Comparison of ENCODE assay signal across 29 mouse cellular contexts in genomic region chr13:59713710-59714109, GRCm38 (mm10). TPM values are rescaled to one million over a fixed set of nuclear protein-coding genes. Genes with fewer than 3 reads are reported as not detected.
DNase-seq lines count a peak whose midpoint lies in the region; ATAC-seq and TF ChIP-seq lines count a peak whose summit lies in the region.
"Had no signal": no experiment of that assay in that cellular context is flagged by ENCODE, and none has a peak within 500 bp of the region (broad histone marks: within the 10 kb centered on the region; RNA-seq: fewer than 3 reads in every experiment).

No protein-coding gene starts in this region.

- ATAC-seq in inflammation-experienced regulatory T-cells, adult 6 months, result peak; percentile 100
- ATAC-seq: forebrain, embryonic 13.5 days; forebrain, postnatal 0 days; hindbrain, postnatal 0 days; intestine, embryonic 16.5 days; Patski had no signal

- peaks cover 4% of the 10 kb centered on the region for H3K27me3 ChIP-seq in CH12.LX (replicated peaks)
- H3K27me3 ChIP-seq: forebrain, embryonic 13.5 days; hindbrain, embryonic 13.5 days had no signal

- TF ChIP-seq EP300 in CH12.LX (IDR thresholded peaks at IDR 0.05; ENCODE audit: low read length), result peak; percentile 81

- H3K27ac ChIP-seq in CH12.LX (ENCODE audit: insufficient read depth, low read depth), result no peak overlapping the region
- H3K27ac ChIP-seq: embryonic facial prominence, embryonic 10.5 days; forebrain, embryonic 13.5 days; gastrocnemius, adult 2 months; hindbrain, embryonic 13.5 days; hindbrain, postnatal 0 days had no signal

- H3K36me3 ChIP-seq in CH12.LX (replicated peaks in 1 of 2; ENCODE audit: control insufficient read depth in 1 of 2, insufficient read depth in 1 of 2, low read length in 1 of 2), result no peaks in the 10 kb centered on the region
- H3K36me3 ChIP-seq: embryonic facial prominence, embryonic 10.5 days; heart, embryonic 12.5 days; hindbrain, embryonic 13.5 days had no signal

- peak overlapping the region; percentile 64 for H3K4me2 ChIP-seq in CH12.LX (ENCODE audit: insufficient read depth, low read depth, poor library complexity, severe bottlenecking)
- H3K4me2 ChIP-seq: forebrain, embryonic 13.5 days; heart, embryonic 12.5 days; hindbrain, embryonic 13.5 days had no signal

- intact Hi-C loops in left cerebral cortex, postnatal 36 days (cut with DNase I), result no loop called here

- H3K4me1 ChIP-seq in CH12.LX (ENCODE audit: control insufficient read depth in 1 of 2, insufficient read depth in 2 of 2), result peaks cover 15 to 27% of the 10 kb centered on the region in 2 experiments
- H3K4me1 ChIP-seq: embryonic facial prominence, embryonic 10.5 days; forebrain, embryonic 13.5 days; heart, embryonic 12.5 days; hindbrain, embryonic 13.5 days had no signal

- TF ChIP-seq RAD21 in CH12.LX (IDR thresholded peaks at IDR 0.05; ENCODE audit: low read depth, low read length), result no peak

- H3K4me3 ChIP-seq in CH12.LX (replicated peaks in 1 of 3; ENCODE audit: low read depth in 2 of 3, low read length in 2 of 3, poor library complexity in 1 of 3), result no peak overlapping the region
- H3K4me3 ChIP-seq: embryonic facial prominence, embryonic 10.5 days; forebrain, embryonic 13.5 days; gastrocnemius, adult 2 months; heart, embryonic 12.5 days; hindbrain, embryonic 13.5 days had no signal

- dilution Hi-C loops in CH12.LX (cut with MboI; ENCODE audit: extremely low pct_ligation_motif_present, extremely low pct_unique_long_range_greater_than_20kb, low sequenced_read_pairs), result no loop called here

- TF ChIP-seq POLR2A in CH12.LX (IDR thresholded peaks at IDR 0.05; ENCODE audit: low read depth, low read length), result no peak

- in situ Hi-C loops in CH12.LX (cut with MboI; ENCODE audit: low pct_ligation_motif_present, low pct_unique_long_range_greater_than_20kb, low sequenced_read_pairs), result no loop called here

- H3K79me2 ChIP-seq in CH12.LX (replicated peaks; ENCODE audit: control insufficient read depth, extremely low read depth, insufficient read depth, poor library complexity, severe bottlenecking), result no peaks in the 10 kb centered on the region

- no peak overlapping the region for H3K9ac ChIP-seq in CH12.LX (ENCODE audit: insufficient read depth, low read depth)
- H3K9ac ChIP-seq: forebrain, embryonic 13.5 days; forebrain, postnatal 0 days; heart, embryonic 12.5 days; hindbrain, embryonic 13.5 days had no signal

- DNase-seq in A20 (ENCODE audit: low read depth, low spot score) (peak; percentile 44), CH12.LX (ENCODE audit: extremely low read depth) (peak; percentile 92)
- DNase-seq in B cell, adult 2 months, result peak; percentile 45 to 51
- DNase-seq in adrenal gland, adult 2 months, result no peak
- DNase-seq in c-Kit-positive CD71-positive TER-119-positive erythroid progenitor cells, embryonic 14.5 days (ENCODE audit: low spot score), result no peak
- DNase-seq in left cerebral cortex, postnatal 36 days (ENCODE audit: low spot score in 2 of 2), result no peak
- DNase-seq: adrenal gland, adult 8-10 months; adrenal gland, postnatal 36 days; cerebellum, adult 11 months; cerebellum, adult 9-10 months; cerebellum, postnatal 36 days; forebrain, postnatal 0 days; gastrocnemius, adult 2 months; gastrocnemius, postnatal 25 days; kidney, adult 2 months had no signal

- TF ChIP-seq CTCF in CH12.LX (conservative IDR thresholded peaks at IDR 0.05 in 1 of 2, IDR thresholded peaks at IDR 0.05 in 1 of 2; ENCODE audit: low read depth in 2 of 2, low read length in 2 of 2), result no peak

- H3K9me3 ChIP-seq in CH12.LX (replicated peaks; ENCODE audit: low read length), result no peaks in the 10 kb centered on the region
- H3K9me3 ChIP-seq: embryonic facial prominence, embryonic 10.5 days; forebrain, embryonic 13.5 days; heart, embryonic 12.5 days; hindbrain, embryonic 13.5 days had no signal

TF ChIP-seq in CH12.LX, 34 proteins besides CTCF, POLR2A, EP300 and RAD21:
- TF ChIP-seq TCF12 (IDR thresholded peaks at IDR 0.05; ENCODE audit: low read depth, low read length) (peak; percentile 53; the same call in 1 of the 2 replicates), IRF4 (IDR thresholded peaks at IDR 0.05; ENCODE audit: low read depth, low read length) (peak; percentile 74), POLR2AphosphoS2 (IDR thresholded peaks at IDR 0.05; ENCODE audit: low read depth, low read length) (no peak), CHD2 (IDR thresholded peaks at IDR 0.05; ENCODE audit: low read length) (no peak), GABPA (IDR thresholded peaks at IDR 0.05; ENCODE audit: insufficient replicate concordance, low read depth, low read length) (no peak), MAFK (IDR thresholded peaks at IDR 0.05; ENCODE audit: insufficient replicate concordance, low read length) (no peak), TBP (conservative IDR thresholded peaks at IDR 0.05; ENCODE audit: low read depth, low read length) (0 out of 2 replicates have a peak, but pooled peaks have one; percentile 37), CHD1 (IDR thresholded peaks at IDR 0.05; ENCODE audit: low read depth, low read length) (no peak), MEF2A (IDR thresholded peaks at IDR 0.05; ENCODE audit: borderline replicate concordance, low read depth, low read length) (peak; percentile 59; the same call in 1 of the 2 replicates), ZC3H11A (IDR thresholded peaks at IDR 0.05; ENCODE audit: low read depth, low read length) (no peak), MAZ (IDR thresholded peaks at IDR 0.05; ENCODE audit: low read depth, low read length) (no peak), ELF1 (IDR thresholded peaks at IDR 0.05; ENCODE audit: low read depth, low read length) (peak; percentile 75), ZKSCAN1 (IDR thresholded peaks at IDR 0.05; ENCODE audit: borderline replicate concordance, low read depth, low read length) (no peak), NELFE (IDR thresholded peaks at IDR 0.05; ENCODE audit: low read depth, low read length) (no peak), ZMIZ1 (IDR thresholded peaks at IDR 0.05; ENCODE audit: low read depth, low read length) (no peak), BHLHE40 (IDR thresholded peaks at IDR 0.05; ENCODE audit: low read depth, low read length) (no peak; the same call in 1 of the 2 replicates), NRF1 (IDR thresholded peaks at IDR 0.05; ENCODE audit: low read depth, low read length) (0 out of 2 replicates have a peak, but pooled peaks have one; percentile 5), MYC (IDR thresholded peaks at IDR 0.05; ENCODE audit: low read depth, low read length) (peak; percentile 33; the same call in 1 of the 2 replicates), HCFC1 (IDR thresholded peaks at IDR 0.05; ENCODE audit: low read depth, low read length) (no peak), KAT2A (IDR thresholded peaks at IDR 0.05; ENCODE audit: insufficient replicate concordance, low read length) (no peak), JUN (IDR thresholded peaks at IDR 0.05; ENCODE audit: insufficient read depth, low read depth, low read length) (no peak), ETS1 (conservative IDR thresholded peaks at IDR 0.05; ENCODE audit: low read depth, low read length) (peak; percentile 64)
TF ChIP-seq in CH12.LX: peak in this region for 8.

RNA-seq across cellular contexts. Expression of gene Spata31d1b, which starts 1.6 kb away (rescaled TPM):
- total RNA-seq in CH12.LX (2012; rRNA removed) (0.13 and 0.30 TPM in 2 replicates), CH12.LX (2014; rRNA removed) (0.09 and 0.18 TPM in 2 replicates)
- polyA plus RNA-seq in CH12.LX (2012; ENCODE audit: insufficient read length, low read depth), result 0.05 and 0.27 TPM in 2 replicates
- not detected for polyA plus RNA-seq in inflammation-experienced regulatory T-cells, adult 6 months (2017; shearing (Covaris generic))
- total RNA-seq in adrenal gland, adult 2 months (2021), result not detected
- polyA plus RNA-seq in adrenal gland, adult 2 months (2012; rRNA removed), result not detected in 2 replicates
- not detected for total RNA-seq in left cerebral cortex, postnatal 36 days (2021)
- total RNA-seq: adrenal gland, adult 8-10 months; adrenal gland, postnatal 36 days; gastrocnemius, adult 2 months; gastrocnemius, postnatal 25 days; granulocyte monocyte progenitor cell, adult 5-6 weeks; heart, adult 8-10 months; heart, postnatal 25 days had no signal
- polyA plus RNA-seq: C2C12; embryonic facial prominence, embryonic 10.5 days; forebrain, embryonic 13.5 days; forebrain, postnatal 0 days; heart, embryonic 12.5 days; heart, embryonic 16.5 days; hindbrain, embryonic 13.5 days; hindbrain, postnatal 0 days; intestine, embryonic 16.5 days; Patski had no signal

RNA-seq across cellular contexts. Expression of gene Spata31d1a, which starts 3.6 kb away (rescaled TPM):
- total RNA-seq in CH12.LX (2012; rRNA removed) (not detected in 2 replicates), CH12.LX (2014; rRNA removed) (not detected in 2 replicates)
- polyA plus RNA-seq in CH12.LX (2012; ENCODE audit: insufficient read length, low read depth), result 0.19 TPM in 1 of 2 replicates, not detected in the other
- not detected for polyA plus RNA-seq in inflammation-experienced regulatory T-cells, adult 6 months (2017; shearing (Covaris generic))
- total RNA-seq in adrenal gland, adult 2 months (2021), result not detected
- polyA plus RNA-seq in adrenal gland, adult 2 months (2012; rRNA removed), result not detected in 2 replicates
- under 1 TPM; 0.12 to 0.25 TPM for total RNA-seq in left cerebral cortex, postnatal 36 days (2021)
- total RNA-seq: adrenal gland, adult 8-10 months; adrenal gland, postnatal 36 days; forebrain, postnatal 0 days; gastrocnemius, adult 2 months; gastrocnemius, postnatal 25 days; granulocyte monocyte progenitor cell, adult 5-6 weeks; heart, adult 8-10 months; heart, postnatal 25 days; hindbrain, postnatal 0 days had no signal
- polyA plus RNA-seq: C2C12; heart, embryonic 12.5 days; heart, embryonic 16.5 days; hindbrain, embryonic 13.5 days; intestine, embryonic 16.5 days; kidney, adult 2 months had no signal

RNA-seq across cellular contexts. Expression of gene Spata31d1d, which starts 17.8 kb away (rescaled TPM):
- total RNA-seq in CH12.LX (2012; rRNA removed) (not detected in 2 replicates), CH12.LX (2014; rRNA removed) (not detected in 2 replicates)
- polyA plus RNA-seq in CH12.LX (2012; ENCODE audit: insufficient read length, low read depth), result not detected in 2 replicates
- polyA plus RNA-seq in inflammation-experienced regulatory T-cells, adult 6 months (2017; shearing (Covaris generic)), result not detected
- total RNA-seq in adrenal gland, adult 2 months (2021), result not detected
- polyA plus RNA-seq in adrenal gland, adult 2 months (2012; rRNA removed), result not detected in 2 replicates
- total RNA-seq in left cerebral cortex, postnatal 36 days (2021), result not detected
- total RNA-seq: adrenal gland, adult 8-10 months; adrenal gland, postnatal 36 days; forebrain, postnatal 0 days; gastrocnemius, adult 2 months; gastrocnemius, postnatal 25 days; granulocyte monocyte progenitor cell, adult 5-6 weeks; heart, adult 8-10 months; heart, postnatal 25 days; hindbrain, postnatal 0 days had no signal
- polyA plus RNA-seq: C2C12; embryonic facial prominence, embryonic 10.5 days; embryonic facial prominence, embryonic 14.5 days; forebrain, embryonic 13.5 days; forebrain, postnatal 0 days; heart, embryonic 12.5 days; heart, embryonic 16.5 days; hindbrain, embryonic 13.5 days; hindbrain, postnatal 0 days; intestine, embryonic 16.5 days; kidney, adult 2 months; Patski had no signal

RNA-seq across cellular contexts. Expression of gene 4921517D22Rik, which starts 19.8 kb away (rescaled TPM):
- not detected in 2 replicates for total RNA-seq in CH12.LX (2012; rRNA removed)
- not detected in 2 replicates for total RNA-seq in CH12.LX (2014; rRNA removed)
- not detected in 2 replicates for polyA plus RNA-seq in CH12.LX (2012; ENCODE audit: insufficient read length, low read depth)
- polyA plus RNA-seq in inflammation-experienced regulatory T-cells, adult 6 months (2017; shearing (Covaris generic)), result not detected
- total RNA-seq in adrenal gland, adult 2 months (2021), result not detected
- not detected in 2 replicates for polyA plus RNA-seq in adrenal gland, adult 2 months (2012; rRNA removed)
- total RNA-seq in left cerebral cortex, postnatal 36 days (2021), result not detected
- total RNA-seq: adrenal gland, adult 8-10 months; adrenal gland, postnatal 36 days; forebrain, postnatal 0 days; gastrocnemius, adult 2 months; gastrocnemius, postnatal 25 days; granulocyte monocyte progenitor cell, adult 5-6 weeks; heart, adult 8-10 months; heart, postnatal 25 days; hindbrain, postnatal 0 days had no signal
- polyA plus RNA-seq: C2C12; embryonic facial prominence, embryonic 10.5 days; embryonic facial prominence, embryonic 14.5 days; forebrain, embryonic 13.5 days; forebrain, postnatal 0 days; heart, embryonic 12.5 days; heart, embryonic 16.5 days; hindbrain, embryonic 13.5 days; hindbrain, postnatal 0 days; intestine, embryonic 16.5 days; kidney, adult 2 months; Patski had no signal

RNA-seq across cellular contexts. Expression of gene 1700014D04Rik, which starts 32.8 kb away (rescaled TPM):
- total RNA-seq in CH12.LX (2012; rRNA removed) (not detected in 2 replicates), CH12.LX (2014; rRNA removed) (not detected in 2 replicates)
- not detected in 2 replicates for polyA plus RNA-seq in CH12.LX (2012; ENCODE audit: insufficient read length, low read depth)
- polyA plus RNA-seq in inflammation-experienced regulatory T-cells, adult 6 months (2017; shearing (Covaris generic)), result not detected
- not detected for total RNA-seq in adrenal gland, adult 2 months (2021)
- polyA plus RNA-seq in adrenal gland, adult 2 months (2012; rRNA removed), result 0.03 TPM in 1 of 2 replicates, not detected in the other
- 1 to 10 TPM in 1 of 2 experiments, under 1 TPM in 1; 0.86 to 1.3 TPM for total RNA-seq in left cerebral cortex, postnatal 36 days (2021)
- total RNA-seq: gastrocnemius, adult 2 months; granulocyte monocyte progenitor cell, adult 5-6 weeks; heart, adult 8-10 months; heart, postnatal 25 days had no signal
- polyA plus RNA-seq: embryonic facial prominence, embryonic 14.5 days; forebrain, embryonic 13.5 days; heart, embryonic 12.5 days; heart, embryonic 16.5 days; hindbrain, embryonic 13.5 days; intestine, embryonic 16.5 days had no signal

Comparison
In these comparisons a context has a peak if more than half of its experiments do, and no peak if none do; other contexts are left out.
1. DNase-seq: peak in A20 (single experiment), B cell, adult 2 months (2 of 2) and CH12.LX (single experiment); none in adrenal gland, adult 2 months (single experiment), c-Kit-positive CD71-positive TER-119-positive erythroid progenitor cells, embryonic 14.5 days (single experiment) and left cerebral cortex, postnatal 36 days (0 of 2).